Mouse (Mus musculus) kidney, adult 2 months (tissue): ENCODE results near the gene Tspan18.

Experiments used
- CTCF ChIP-seq: fragments of 200-500 bp; conservative IDR thresholded peaks from 2 replicates; pipeline ENCODE4 v1.5.1; 2011; ENCODE audit warnings: low read depth, mild to moderate bottlenecking, control low read depth, low read length, moderate library complexity, mixed read lengths; ENCODE audit not compliant: insufficient read depth, insufficient read length
- POLR2A ChIP-seq: fragments of 200-500 bp; IDR thresholded peaks from one replicate; pipeline ENCODE4 v1.6.1; 2011; ENCODE audit warnings: low read depth, low read length, control low read depth

- no peak for TF ChIP-seq POLR2A
- TF ChIP-seq CTCF: no peak
Measured at GRCm38 (mm10) chr2:93287348-93287747, 47.0 kb downstream of the Tspan18 start.
